In genomic region chr17:5180925-5181324, GRCm38 (mm10) we compare ENCODE assay signal across 15 mouse cellular contexts.
DNase-seq lines count a peak whose midpoint lies in the region; ATAC-seq and TF ChIP-seq lines count a peak whose summit lies in the region.
"Had no signal": no experiment of that assay in that cellular context is flagged by ENCODE, and none has a peak within 500 bp of the region (broad histone marks: within the 10 kb centered on the region; RNA-seq: fewer than 3 reads in every experiment).

No protein-coding gene starts in this region.

- no peaks in the 10 kb centered on the region for H3K36me3 ChIP-seq in liver, embryonic 15.5 days (replicated peaks)
- H3K36me3 ChIP-seq in stomach, postnatal 0 days (ENCODE audit: control insufficient read depth, insufficient read depth, low read length) = no peaks in the 10 kb centered on the region
- H3K36me3 ChIP-seq: embryonic facial prominence, embryonic 10.5 days; heart, embryonic 15.5 days; hindbrain, embryonic 10.5 days; limb, embryonic 15.5 days had no signal

- DNase-seq in B cell, adult 2 months = peak; percentile 32 to 34
- peak; percentile 63 for DNase-seq in CD4-positive, CD25-positive, alpha-beta regulatory T cell, adult 2 months (ENCODE audit: low read depth, low spot score)
- DNase-seq in thymus, postnatal 0 days (ENCODE audit: low spot score) = peak; percentile 75
- DNase-seq in adrenal gland, adult (ENCODE audit: inconsistent age in 2 of 2, low spot score in 1 of 2) = no peak
- DNase-seq in cerebellum, adult 9-10 months = no peak
- DNase-seq in stomach, postnatal 0 days (ENCODE audit: low spot score) = no peak
- DNase-seq: cerebellum, adult 11 months; cerebellum, postnatal 36 days; midbrain, embryonic 14.5 days had no signal

- TF ChIP-seq CTCF in stomach, postnatal 0 days (IDR thresholded peaks at IDR 0.05; ENCODE audit: low read depth) = no peak

- no peak overlapping the region for H3K4me2 ChIP-seq in liver, embryonic 15.5 days
- no peak overlapping the region for H3K4me2 ChIP-seq in stomach, postnatal 0 days (replicated peaks; ENCODE audit: low read depth)
- H3K4me2 ChIP-seq: heart, embryonic 15.5 days; limb, embryonic 15.5 days had no signal

- H3K9me3 ChIP-seq in liver, embryonic 15.5 days (replicated peaks) = no peaks in the 10 kb centered on the region
- H3K9me3 ChIP-seq in stomach, postnatal 0 days (ENCODE audit: control insufficient read depth, low read length) = no peaks in the 10 kb centered on the region
- H3K9me3 ChIP-seq: embryonic facial prominence, embryonic 10.5 days; heart, embryonic 15.5 days; hindbrain, embryonic 10.5 days; limb, embryonic 15.5 days had no signal

- 76% methylated on average over 6 of the region's 6 CpGs for WGBS in liver, embryonic 15.5 days (ENCODE audit: insufficient replicate concordance)
- WGBS in stomach, postnatal 0 days = 64% methylated on average over 6 of the region's 6 CpGs

- no peak overlapping the region for H3K4me3 ChIP-seq in liver, embryonic 15.5 days (replicated peaks)
- H3K4me3 ChIP-seq in stomach, postnatal 0 days (ENCODE audit: low read depth, low read length) = no peak overlapping the region
- H3K4me3 ChIP-seq: embryonic facial prominence, embryonic 10.5 days; heart, embryonic 15.5 days; hindbrain, embryonic 10.5 days; limb, embryonic 15.5 days had no signal

- H3K9ac ChIP-seq in liver, embryonic 15.5 days = no peak overlapping the region
- no peak overlapping the region for H3K9ac ChIP-seq in stomach, postnatal 0 days (ENCODE audit: low read length)
- H3K9ac ChIP-seq: heart, embryonic 15.5 days; limb, embryonic 15.5 days had no signal

- H3K27me3 ChIP-seq in liver, embryonic 15.5 days = no peaks in the 10 kb centered on the region
- no peaks in the 10 kb centered on the region for H3K27me3 ChIP-seq in stomach, postnatal 0 days (ENCODE audit: control insufficient read depth, insufficient read depth, low read length)
- H3K27me3 ChIP-seq: heart, embryonic 15.5 days; limb, embryonic 15.5 days had no signal

- TF ChIP-seq EP300 in stomach, postnatal 0 days (optimal IDR thresholded peaks at IDR 0.05) = no peak

- H3K4me1 ChIP-seq in liver, embryonic 15.5 days (replicated peaks) = peaks cover 53% of the 10 kb centered on the region
- H3K4me1 ChIP-seq in stomach, postnatal 0 days (replicated peaks; ENCODE audit: control insufficient read depth, insufficient read depth) = peaks cover 17% of the 10 kb centered on the region

- ATAC-seq in liver, embryonic 15.5 days (ENCODE audit: insufficient read depth) = no peak
- ATAC-seq in stomach, postnatal 0 days (ENCODE audit: low FRiP score, low TSS enrichment) = no peak
- ATAC-seq: forebrain, embryonic 14.5 days had no signal

- H3K27ac ChIP-seq in liver, embryonic 15.5 days (replicated peaks) = peak overlapping the region; percentile 59
- H3K27ac ChIP-seq in stomach, postnatal 0 days (replicated peaks) = no peak overlapping the region
- H3K27ac ChIP-seq: embryonic facial prominence, embryonic 10.5 days; heart, embryonic 15.5 days; hindbrain, embryonic 10.5 days; limb, embryonic 15.5 days had no signal

Comparison
In these comparisons a context has a peak if more than half of its experiments do, and no peak if none do; other contexts are left out.
1. DNase-seq: peak in B cell, adult 2 months (2 of 2), CD4-positive, CD25-positive, alpha-beta regulatory T cell, adult 2 months (single experiment) and thymus, postnatal 0 days (single experiment); none in adrenal gland, adult (0 of 2), cerebellum, adult 9-10 months (single experiment) and stomach, postnatal 0 days (single experiment).